Mouse (Mus musculus): ENCODE results near the gene Ube2d2b. TPM values are rescaled to one million over a fixed set of nuclear protein-coding genes. Genes with fewer than 3 reads are reported as not detected.

The Ube2d2b gene
- polyA plus RNA-seq, 1 experiment from 2014 or later: 0.24 TPM

GRCm38 (mm10) chr5:107838891-107839644 is 9.2 kb downstream of the Ube2d2b start:
- 76% methylated on average over 3 of the region's 3 CpGs for WGBS
- H3K4me2 ChIP-seq (ENCODE audit: low read depth, low read length): no peak overlapping the region
- no peaks in the 10 kb centered on the region for H3K4me1 ChIP-seq (ENCODE audit: control insufficient read depth, insufficient read depth, low read length)
- H3K9ac ChIP-seq (replicated peaks; ENCODE audit: low read length): no peak overlapping the region
- H3K27ac ChIP-seq (replicated peaks; ENCODE audit: low read depth, low read length): no peak overlapping the region
- no peak for DNase-seq (ENCODE audit: low spot score)
- no peak overlapping the region for H3K4me3 ChIP-seq (ENCODE audit: low read depth, low read length)
- H3K27me3 ChIP-seq (ENCODE audit: control insufficient read depth, insufficient read depth, low read length): no peaks in the 10 kb centered on the region
- H3K36me3 ChIP-seq (replicated peaks; ENCODE audit: control insufficient read depth, insufficient read depth, low read depth, low read length): no peaks in the 10 kb centered on the region
- no peak for ATAC-seq (replicated peaks; ENCODE audit: insufficient number of reproducible peaks, low FRiP score, low TSS enrichment, low read depth)
- no peaks in the 10 kb centered on the region for H3K9me3 ChIP-seq (replicated peaks; ENCODE audit: control insufficient read depth, low read length)

- Histone ChIP-seq H3K36me3 (replicated peaks; ENCODE audit: control insufficient read depth, insufficient read depth, low read depth, low read length) (no peaks in the 10 kb centered on the region), H3K4me1 (ENCODE audit: control insufficient read depth, insufficient read depth, low read length) (no peaks in the 10 kb centered on the region), H3K9me3 (replicated peaks; ENCODE audit: control insufficient read depth, low read length) (no peaks in the 10 kb centered on the region), H3K4me2 (ENCODE audit: low read depth, low read length) (no peak overlapping the region), H3K27me3 (ENCODE audit: control insufficient read depth, insufficient read depth, low read length) (no peaks in the 10 kb centered on the region), H3K9ac (replicated peaks; ENCODE audit: low read length) (no peak overlapping the region), H3K27ac (replicated peaks; ENCODE audit: low read depth, low read length) (no peak overlapping the region), H3K4me3 (ENCODE audit: low read depth, low read length) (no peak overlapping the region)
- ATAC-seq (replicated peaks; ENCODE audit: insufficient number of reproducible peaks, low FRiP score, low TSS enrichment, low read depth) (no peak), DNase-seq (ENCODE audit: low spot score) (no peak)
- 95% methylated on average over 5 of the region's 5 CpGs for WGBS
Observed at GRCm38 (mm10) chr5:107840549-107841238, 10.8 kb downstream of the Ube2d2b start.

- no peak for ATAC-seq (replicated peaks; ENCODE audit: insufficient number of reproducible peaks, low FRiP score, low TSS enrichment, low read depth)
- no peak overlapping the region for H3K4me3 ChIP-seq (ENCODE audit: low read depth, low read length)
- H3K27ac ChIP-seq (replicated peaks; ENCODE audit: low read depth, low read length): no peak overlapping the region
- DNase-seq (ENCODE audit: low spot score): no peak
- H3K4me1 ChIP-seq (ENCODE audit: control insufficient read depth, insufficient read depth, low read length): no peaks in the 10 kb centered on the region
- WGBS: 81% methylated on average over 5 of the region's 5 CpGs
- no peaks in the 10 kb centered on the region for H3K9me3 ChIP-seq (replicated peaks; ENCODE audit: control insufficient read depth, low read length)
- H3K27me3 ChIP-seq (ENCODE audit: control insufficient read depth, insufficient read depth, low read length): no peaks in the 10 kb centered on the region
- no peak overlapping the region for H3K4me2 ChIP-seq (ENCODE audit: low read depth, low read length)
- H3K36me3 ChIP-seq (replicated peaks; ENCODE audit: control insufficient read depth, insufficient read depth, low read depth, low read length): no peaks in the 10 kb centered on the region
- no peak overlapping the region for H3K9ac ChIP-seq (replicated peaks; ENCODE audit: low read length)
Observed at GRCm38 (mm10) chr5:107847349-107847748, 17.4 kb downstream of the Ube2d2b start.

- whole genome bisulfite sequencing: 91% methylated on average over 2 of the region's 2 CpGs
- no peaks in the 10 kb centered on the region for H3K9me3 ChIP-seq (replicated peaks; ENCODE audit: control insufficient read depth, low read length)
- H3K4me3 ChIP-seq (ENCODE audit: low read depth, low read length): no peak overlapping the region
- H3K4me1 ChIP-seq (ENCODE audit: control insufficient read depth, insufficient read depth, low read length): no peaks in the 10 kb centered on the region
- DNase-seq (ENCODE audit: low spot score): no peak
- no peak overlapping the region for H3K27ac ChIP-seq (replicated peaks; ENCODE audit: low read depth, low read length)
- no peak overlapping the region for H3K4me2 ChIP-seq (ENCODE audit: low read depth, low read length)
- no peak for ATAC-seq (replicated peaks; ENCODE audit: insufficient number of reproducible peaks, low FRiP score, low TSS enrichment, low read depth)
- H3K27me3 ChIP-seq (ENCODE audit: control insufficient read depth, insufficient read depth, low read length): no peaks in the 10 kb centered on the region
- no peak overlapping the region for H3K9ac ChIP-seq (replicated peaks; ENCODE audit: low read length)
- H3K36me3 ChIP-seq (replicated peaks; ENCODE audit: control insufficient read depth, insufficient read depth, low read depth, low read length): no peaks in the 10 kb centered on the region
Observed at GRCm38 (mm10) chr5:107847817-107848216, 17.9 kb downstream of the Ube2d2b start.

GRCm38 (mm10) chr5:107848964-107849363 is 19.1 kb downstream of the Ube2d2b start:
- no peaks in the 10 kb centered on the region for H3K27me3 ChIP-seq (ENCODE audit: control insufficient read depth, insufficient read depth, low read length)
- H3K27ac ChIP-seq (replicated peaks; ENCODE audit: low read depth, low read length): no peak overlapping the region
- H3K4me3 ChIP-seq (ENCODE audit: low read depth, low read length): no peak overlapping the region
- no peak overlapping the region for H3K9ac ChIP-seq (replicated peaks; ENCODE audit: low read length)
- H3K9me3 ChIP-seq (replicated peaks; ENCODE audit: control insufficient read depth, low read length): no peaks in the 10 kb centered on the region
- ATAC-seq (replicated peaks; ENCODE audit: insufficient number of reproducible peaks, low FRiP score, low TSS enrichment, low read depth) (no peak), DNase-seq (ENCODE audit: low spot score) (no peak)
- H3K36me3 ChIP-seq (replicated peaks; ENCODE audit: control insufficient read depth, insufficient read depth, low read depth, low read length): no peaks in the 10 kb centered on the region
- 84% methylated on average over 4 of the region's 4 CpGs for WGBS
- H3K4me2 ChIP-seq (ENCODE audit: low read depth, low read length): no peak overlapping the region
- H3K4me1 ChIP-seq (ENCODE audit: control insufficient read depth, insufficient read depth, low read length): no peaks in the 10 kb centered on the region

GRCm38 (mm10) chr5:107853807-107854206 is 23.9 kb downstream of the Ube2d2b start:
- H3K27ac ChIP-seq (replicated peaks; ENCODE audit: low read depth, low read length): no peak overlapping the region
- ATAC-seq (replicated peaks; ENCODE audit: insufficient number of reproducible peaks, low FRiP score, low TSS enrichment, low read depth): no peak
- H3K4me2 ChIP-seq (ENCODE audit: low read depth, low read length): no peak overlapping the region
- H3K27me3 ChIP-seq (ENCODE audit: control insufficient read depth, insufficient read depth, low read length): no peaks in the 10 kb centered on the region
- H3K4me1 ChIP-seq (ENCODE audit: control insufficient read depth, insufficient read depth, low read length): no peaks in the 10 kb centered on the region
- H3K36me3 ChIP-seq (replicated peaks; ENCODE audit: control insufficient read depth, insufficient read depth, low read depth, low read length): no peaks in the 10 kb centered on the region
- DNase-seq (ENCODE audit: low spot score): no peak
- 40% methylated on average over 6 of the region's 6 CpGs for WGBS
- H3K4me3 ChIP-seq (ENCODE audit: low read depth, low read length): no peak overlapping the region
- no peaks in the 10 kb centered on the region for H3K9me3 ChIP-seq (replicated peaks; ENCODE audit: control insufficient read depth, low read length)
- no peak overlapping the region for H3K9ac ChIP-seq (replicated peaks; ENCODE audit: low read length)

GRCm38 (mm10) chr5:107854556-107854955 is 24.7 kb downstream of the Ube2d2b start:
- Histone ChIP-seq H3K4me2 (ENCODE audit: low read depth, low read length) (no peak overlapping the region), H3K27me3 (ENCODE audit: control insufficient read depth, insufficient read depth, low read length) (no peaks in the 10 kb centered on the region), H3K4me3 (ENCODE audit: low read depth, low read length) (no peak overlapping the region), H3K36me3 (replicated peaks; ENCODE audit: control insufficient read depth, insufficient read depth, low read depth, low read length) (no peaks in the 10 kb centered on the region), H3K9ac (replicated peaks; ENCODE audit: low read length) (no peak overlapping the region), H3K9me3 (replicated peaks; ENCODE audit: control insufficient read depth, low read length) (no peaks in the 10 kb centered on the region), H3K4me1 (ENCODE audit: control insufficient read depth, insufficient read depth, low read length) (no peaks in the 10 kb centered on the region), H3K27ac (replicated peaks; ENCODE audit: low read depth, low read length) (no peak overlapping the region)
- DNase-seq (ENCODE audit: low spot score) (no peak), ATAC-seq (replicated peaks; ENCODE audit: insufficient number of reproducible peaks, low FRiP score, low TSS enrichment, low read depth) (no peak)
- WGBS: 79% methylated on average over 3 of the region's 3 CpGs

GRCm38 (mm10) chr5:107855546-107855945 is 25.6 kb downstream of the Ube2d2b start:
- H3K4me2 ChIP-seq (ENCODE audit: low read depth, low read length): no peak overlapping the region
- H3K4me3 ChIP-seq (ENCODE audit: low read depth, low read length): no peak overlapping the region
- DNase-seq (ENCODE audit: low spot score) (no peak), ATAC-seq (replicated peaks; ENCODE audit: insufficient number of reproducible peaks, low FRiP score, low TSS enrichment, low read depth) (no peak)
- H3K27ac ChIP-seq (replicated peaks; ENCODE audit: low read depth, low read length): no peak overlapping the region
- no peaks in the 10 kb centered on the region for H3K36me3 ChIP-seq (replicated peaks; ENCODE audit: control insufficient read depth, insufficient read depth, low read depth, low read length)
- WGBS: 81% methylated on average over 2 of the region's 2 CpGs
- H3K27me3 ChIP-seq (ENCODE audit: control insufficient read depth, insufficient read depth, low read length): no peaks in the 10 kb centered on the region
- no peaks in the 10 kb centered on the region for H3K4me1 ChIP-seq (ENCODE audit: control insufficient read depth, insufficient read depth, low read length)
- no peaks in the 10 kb centered on the region for H3K9me3 ChIP-seq (replicated peaks; ENCODE audit: control insufficient read depth, low read length)
- H3K9ac ChIP-seq (replicated peaks; ENCODE audit: low read length): no peak overlapping the region
